Mouse (Mus musculus): ENCODE measurements around the gene Ptgdr. TPM values are rescaled to one million over a fixed set of nuclear protein-coding genes. Genes with fewer than 3 reads are reported as not detected.

The Ptgdr gene
- 0.02 TPM in 1 of 2 replicates, not detected in the other for polyA plus RNA-seq (2012; rRNA removed)

DNA sequence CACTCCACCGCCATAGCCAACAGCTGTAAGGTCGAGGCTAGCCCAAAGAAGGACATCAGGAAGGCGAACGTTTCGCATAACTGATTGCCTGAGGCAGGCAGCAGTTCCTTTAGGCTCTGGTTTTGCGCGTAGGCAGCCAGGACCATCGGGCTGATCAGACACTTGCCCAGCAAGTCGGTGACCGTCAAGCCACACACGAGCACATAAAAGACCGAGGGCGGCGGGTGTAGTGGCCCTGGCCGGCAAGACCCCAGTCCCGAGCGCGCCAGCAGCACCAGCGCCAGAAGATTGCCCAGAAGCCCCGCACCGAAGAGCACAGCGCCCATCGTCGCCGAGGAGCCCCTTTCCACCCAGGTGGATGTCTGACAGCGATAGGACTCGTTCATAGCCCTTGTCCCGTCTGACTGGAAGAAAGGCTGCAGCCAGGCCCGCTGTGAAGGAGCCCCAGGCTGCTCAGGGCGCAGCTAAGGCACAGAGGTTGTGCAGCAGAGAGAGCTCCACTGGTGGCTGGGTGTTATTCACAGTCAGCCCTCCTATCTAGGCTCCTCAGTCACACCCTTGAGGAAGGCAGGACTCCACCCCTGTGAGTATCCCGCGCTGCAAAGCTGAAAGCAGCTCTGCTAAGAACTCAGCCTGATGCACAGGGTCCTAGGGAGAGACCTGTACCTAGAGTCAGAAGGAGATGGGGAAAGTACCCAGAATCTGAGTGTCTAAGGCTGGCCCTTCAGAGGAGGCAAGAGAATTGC, at the start of gene Ptgdr:
Gene Ptgdr (minus strand): TSS at position 508 of the 746 bp plus-strand sequence.

Other genes starting within 250 kb of the Ptgdr start
- gene Gm5624, start 231.4 kb downstream of the Ptgdr start, polyA plus RNA-seq (2012; rRNA removed): not detected in 2 replicates
- gene Gm8257, start 152.9 kb downstream of the Ptgdr start, polyA plus RNA-seq (2012; rRNA removed): not detected in 2 replicates
- not detected in 2 replicates for gene Gm8267, start 109.0 kb downstream of the Ptgdr start, polyA plus RNA-seq (2012; rRNA removed)
- gene Ptger2, start 128.8 kb upstream of the Ptgdr start, polyA plus RNA-seq (2012; rRNA removed): 0.46 and 0.72 TPM in 2 replicates

Data from liver, embryonic 18 days (tissue).